Comparison of ENCODE assay signal across 8 mouse cellular contexts in genomic region chr16:37916818-37917201, GRCm38 (mm10). TPM values are rescaled to one million over a fixed set of nuclear protein-coding genes. Genes with fewer than 3 reads are reported as not detected.
DNase-seq lines count a peak whose midpoint lies in the region; ATAC-seq and TF ChIP-seq lines count a peak whose summit lies in the region.

No protein-coding gene starts in this region.

- 12% methylated on average over 7 of the region's 7 CpGs for WGBS in neural tube, embryonic 11.5 days
- WGBS in forebrain, embryonic 16.5 days, result 15% methylated on average over 7 of the region's 7 CpGs
- 34% methylated on average over 7 of the region's 7 CpGs for WGBS in liver, postnatal 0 days (ENCODE audit: insufficient replicate concordance)

- H3K4me2 ChIP-seq in neural tube, embryonic 11.5 days (ENCODE audit: low read depth), result peak overlapping the region; percentile 55
- H3K4me2 ChIP-seq in forebrain, embryonic 16.5 days (ENCODE audit: low read length), result peak overlapping the region; percentile 84
- H3K4me2 ChIP-seq in liver, postnatal 0 days (ENCODE audit: low read depth, low read length), result peak overlapping the region; percentile 65; the same call in 1 of the 2 replicates

- no peaks in the 10 kb centered on the region for H3K9me3 ChIP-seq in neural tube, embryonic 11.5 days (ENCODE audit: control insufficient read depth, low read length)
- no peaks in the 10 kb centered on the region for H3K9me3 ChIP-seq in forebrain, embryonic 16.5 days (ENCODE audit: control insufficient read depth, low read length)
- no peaks in the 10 kb centered on the region for H3K9me3 ChIP-seq in liver, postnatal 0 days (ENCODE audit: low read length)

- no peak overlapping the region for H3K27ac ChIP-seq in neural tube, embryonic 11.5 days (ENCODE audit: low read depth, low read length)
- no peak overlapping the region for H3K27ac ChIP-seq in forebrain, embryonic 16.5 days (ENCODE audit: low read length)
- H3K27ac ChIP-seq in liver, postnatal 0 days (ENCODE audit: low read depth), result no peak overlapping the region

- DNase-seq in neural tube, embryonic 11.5 days (ENCODE audit: low spot score), result no peak
- no peak for DNase-seq in neural tube, embryonic 10.5 days (ENCODE audit: extremely low spot score, low spot score)
- no peak for DNase-seq in liver, postnatal 0 days
- DNase-seq in thymus, postnatal 14 days, result peak; percentile 74
- DNase-seq in left cerebral cortex, postnatal 36 days (ENCODE audit: low spot score in 2 of 2), result no peak
- no peak for DNase-seq in urinary bladder, adult 2 months (ENCODE audit: low spot score)
- no peak for DNase-seq in urinary bladder, postnatal 4 days (ENCODE audit: low spot score in 2 of 2)

- no peaks in the 10 kb centered on the region for H3K4me1 ChIP-seq in neural tube, embryonic 11.5 days (ENCODE audit: control insufficient read depth, insufficient read depth, low read length)
- H3K4me1 ChIP-seq in forebrain, embryonic 16.5 days (replicated peaks; ENCODE audit: control insufficient read depth, insufficient read depth, low read length), result no peaks in the 10 kb centered on the region; the same call in 1 of the 2 replicates
- H3K4me1 ChIP-seq in liver, postnatal 0 days (ENCODE audit: insufficient read depth), result no peaks in the 10 kb centered on the region

- H3K27me3 ChIP-seq in neural tube, embryonic 11.5 days (ENCODE audit: control insufficient read depth, insufficient read depth, low read length), result no peaks in the 10 kb centered on the region
- no peaks in the 10 kb centered on the region for H3K27me3 ChIP-seq in forebrain, embryonic 16.5 days (replicated peaks; ENCODE audit: control insufficient read depth, insufficient read depth, low read length)
- peaks cover 18% of the 10 kb centered on the region; the same call in 1 of the 2 replicates for H3K27me3 ChIP-seq in liver, postnatal 0 days (ENCODE audit: insufficient read depth, low read length)

- intact Hi-C loops in left cerebral cortex, postnatal 36 days (cut with DNase I), result no loop called here

- 0 out of 2 replicates have a peak, but pooled peaks have one; percentile 15 for ATAC-seq in neural tube, embryonic 11.5 days (ENCODE audit: insufficient read depth, low FRiP score, low TSS enrichment)
- ATAC-seq in forebrain, embryonic 16.5 days, result peak; percentile 52; the same call in 1 of the 2 replicates
- no peak for ATAC-seq in liver, postnatal 0 days

- TF ChIP-seq CTCF in liver, postnatal 0 days (IDR thresholded peaks at IDR 0.05; ENCODE audit: low read depth), result no peak

- H3K36me3 ChIP-seq in neural tube, embryonic 11.5 days (ENCODE audit: control insufficient read depth, insufficient read depth, low read length), result no peaks in the 10 kb centered on the region
- H3K36me3 ChIP-seq in forebrain, embryonic 16.5 days (ENCODE audit: control insufficient read depth, insufficient read depth), result no peaks in the 10 kb centered on the region
- H3K36me3 ChIP-seq in liver, postnatal 0 days (replicated peaks; ENCODE audit: insufficient read depth, low read length), result no peaks in the 10 kb centered on the region

- TF ChIP-seq EP300 in liver, postnatal 0 days (IDR thresholded peaks at IDR 0.05; ENCODE audit: low read depth), result no peak

- peak overlapping the region; percentile 46 for H3K9ac ChIP-seq in neural tube, embryonic 11.5 days (ENCODE audit: low read length)
- no peak overlapping the region for H3K9ac ChIP-seq in forebrain, embryonic 16.5 days (replicated peaks; ENCODE audit: low read depth, low read length)
- no peak overlapping the region for H3K9ac ChIP-seq in liver, postnatal 0 days (replicated peaks)

- H3K4me3 ChIP-seq in neural tube, embryonic 11.5 days (ENCODE audit: low read depth, low read length), result peak overlapping the region; percentile 37
- peak overlapping the region; percentile 56 for H3K4me3 ChIP-seq in forebrain, embryonic 16.5 days (replicated peaks; ENCODE audit: low read length)
- peak overlapping the region; percentile 39; the same call in 1 of the 2 replicates for H3K4me3 ChIP-seq in liver, postnatal 0 days (ENCODE audit: low read depth, low read length)

RNA-seq across cellular contexts. Expression of gene Gpr156, which starts 0.5 kb away (rescaled TPM):
- polyA plus RNA-seq in neural tube, embryonic 11.5 days (2014; fragmentation: Nextera tagmentation; extraction: Ambion mirVana), result 7.1 and 7.8 TPM in 2 replicates
- 5.4 and 5.6 TPM in 2 replicates for polyA plus RNA-seq in forebrain, embryonic 16.5 days (2015; fragmentation: Nextera tagmentation; extraction: Ambion mirVana)
- 0.02 TPM in 1 of 2 replicates, not detected in the other for polyA plus RNA-seq in liver, postnatal 0 days (2015; fragmentation: Nextera tagmentation; extraction: Ambion mirVana)
- under 1 TPM; 0.39 to 0.54 TPM for total RNA-seq in left cerebral cortex, postnatal 36 days (2021)
- polyA plus RNA-seq in urinary bladder, adult 2 months (2012; rRNA removed), result 0.19 TPM in 2 replicates

RNA-seq across cellular contexts. Expression of gene Lrrc58, which starts 48.6 kb away (rescaled TPM):
- polyA plus RNA-seq in neural tube, embryonic 11.5 days (2014; fragmentation: Nextera tagmentation; extraction: Ambion mirVana), result 59.9 and 60.8 TPM in 2 replicates
- polyA plus RNA-seq in forebrain, embryonic 16.5 days (2015; fragmentation: Nextera tagmentation; extraction: Ambion mirVana), result 54.4 and 66.3 TPM in 2 replicates
- 10.8 and 11.6 TPM in 2 replicates for polyA plus RNA-seq in liver, postnatal 0 days (2015; fragmentation: Nextera tagmentation; extraction: Ambion mirVana)
- total RNA-seq in left cerebral cortex, postnatal 36 days (2021), result 100 to 1,000 TPM in 1 of 2 experiments, 10 to 100 TPM in 1; 97.3 to 105 TPM
- 26.5 and 33.0 TPM in 2 replicates for polyA plus RNA-seq in urinary bladder, adult 2 months (2012; rRNA removed)

RNA-seq across cellular contexts. Expression of gene Gm36028, which starts 55.9 kb away (rescaled TPM):
- polyA plus RNA-seq in neural tube, embryonic 11.5 days (2014; fragmentation: Nextera tagmentation; extraction: Ambion mirVana), result not detected in 2 replicates
- polyA plus RNA-seq in forebrain, embryonic 16.5 days (2015; fragmentation: Nextera tagmentation; extraction: Ambion mirVana), result 0.19 TPM in 1 of 2 replicates, not detected in the other
- polyA plus RNA-seq in liver, postnatal 0 days (2015; fragmentation: Nextera tagmentation; extraction: Ambion mirVana), result 0.09 TPM in 1 of 2 replicates, not detected in the other
- total RNA-seq in left cerebral cortex, postnatal 36 days (2021), result not detected
- 0.12 and 0.15 TPM in 2 replicates for polyA plus RNA-seq in urinary bladder, adult 2 months (2012; rRNA removed)
